Mouse (Mus musculus) kidney, adult 2 months (tissue): ENCODE results near the gene Mast4.

ENCODE experiments used
- CTCF ChIP-seq: fragments of 200-500 bp; conservative IDR thresholded peaks from 2 replicates; pipeline ENCODE4 v1.5.1; 2011; ENCODE audit warnings: low read depth, mild to moderate bottlenecking, control low read depth, low read length, moderate library complexity, mixed read lengths; ENCODE audit not compliant: insufficient read depth, insufficient read length
- POLR2A ChIP-seq: fragments of 200-500 bp; IDR thresholded peaks from one replicate; pipeline ENCODE4 v1.6.1; 2011; ENCODE audit warnings: low read depth, low read length, control low read depth

- TF ChIP-seq POLR2A (no peak), CTCF (no peak)
Measured at GRCm38 (mm10) chr13:103176871-103177270, 157.4 kb downstream of the Mast4 start.
